In genomic region chr13:95685736-95686135, GRCm38 (mm10) we compare ENCODE assay signal across 12 mouse cellular contexts. TPM values are rescaled to one million over a fixed set of nuclear protein-coding genes. Genes with fewer than 3 reads are reported as not detected.
DNase-seq lines count a peak whose midpoint lies in the region; ATAC-seq lines count a peak whose summit lies in the region.
"Had no signal": no experiment of that assay in that cellular context is flagged by ENCODE, and none has a peak within 500 bp of the region (broad histone marks: within the 10 kb centered on the region; RNA-seq: fewer than 3 reads in every experiment).

No protein-coding gene starts in this region.

- 80% methylated on average over 5 of the region's 5 CpGs for WGBS in hindbrain, embryonic 10.5 days

- H3K27me3 ChIP-seq in splenic B cell, adult 2 months (ENCODE audit: control insufficient read depth, insufficient read depth, low read length, poor library complexity, severe bottlenecking), result no peaks in the 10 kb centered on the region
- no peaks in the 10 kb centered on the region for H3K27me3 ChIP-seq in hindbrain, embryonic 10.5 days (ENCODE audit: insufficient read depth, poor library complexity, severe bottlenecking)
- H3K27me3 ChIP-seq: heart, embryonic 15.5 days had no signal

- H3K4me1 ChIP-seq in hindbrain, embryonic 10.5 days (replicated peaks), result no peaks in the 10 kb centered on the region
- H3K4me1 ChIP-seq: heart, embryonic 15.5 days had no signal

- H3K4me3 ChIP-seq in hindbrain, embryonic 10.5 days, result no peak overlapping the region
- H3K4me3 ChIP-seq: heart, embryonic 15.5 days; limb, embryonic 10.5 days had no signal

- H3K36me3 ChIP-seq in splenic B cell, adult 2 months (ENCODE audit: control insufficient read depth, insufficient read depth, low read length, poor library complexity, severe bottlenecking), result no peaks in the 10 kb centered on the region
- peaks cover 49% of the 10 kb centered on the region for H3K36me3 ChIP-seq in hindbrain, embryonic 10.5 days
- H3K36me3 ChIP-seq: heart, embryonic 15.5 days had no signal

- no peak overlapping the region for H3K27ac ChIP-seq in hindbrain, embryonic 10.5 days
- H3K27ac ChIP-seq: heart, embryonic 15.5 days; limb, embryonic 10.5 days had no signal

- ATAC-seq in activated CD4-positive, CD25-positive, alpha-beta regulatory T cell, adult 4 months, result peak; percentile 87
- ATAC-seq in megakaryocyte, adult 5-6 weeks (ENCODE audit: poor library complexity, severe bottlenecking), result peak; percentile 85

- DNase-seq in CD4-positive helper T cell, adult 2 months (ENCODE audit: low read depth, low spot score), result peak; percentile 74
- DNase-seq in splenic B cell, adult 2 months (ENCODE audit: low read depth, low spot score), result peak; percentile 92
- DNase-seq in hindbrain, embryonic 10.5 days (ENCODE audit: low spot score), result no peak
- no peak for DNase-seq in layer of hippocampus, adult 11-12 months (ENCODE audit: low spot score)
- no peak for DNase-seq in kidney, postnatal 25 days
- no peak for DNase-seq in cerebellum, adult 9-11 months
- DNase-seq: gastrocnemius, postnatal 14 days; kidney, postnatal 14 days had no signal

- H3K9me3 ChIP-seq in hindbrain, embryonic 10.5 days, result no peaks in the 10 kb centered on the region
- H3K9me3 ChIP-seq: heart, embryonic 15.5 days; limb, embryonic 10.5 days had no signal

RNA-seq across cellular contexts. Expression of gene F2rl2, which starts 10.9 kb away (rescaled TPM):
- 1 to 10 TPM; 8.3 to 9.3 TPM for polyA plus RNA-seq in activated CD4-positive, CD25-positive, alpha-beta regulatory T cell, adult 4 months (2017; shearing (Covaris generic))
- 0.89 and 1.9 TPM in 2 replicates for total RNA-seq in megakaryocyte, adult 5-6 weeks (2015)
- total RNA-seq in megakaryocyte, adult 5-6 weeks (2017), result 0.51 and 0.57 TPM in 2 replicates
- polyA plus RNA-seq in hindbrain, embryonic 10.5 days (2016; fragmentation: Nextera tagmentation; extraction: Ambion mirVana), result 1.7 and 1.8 TPM in 2 replicates
- total RNA-seq: gastrocnemius, postnatal 14 days had no signal

Comparison
In these comparisons a context has a peak if more than half of its experiments do, and no peak if none do; other contexts are left out.
1. DNase-seq: peak in CD4-positive helper T cell, adult 2 months (single experiment) and splenic B cell, adult 2 months (single experiment); none in hindbrain, embryonic 10.5 days (single experiment), layer of hippocampus, adult 11-12 months (single experiment), kidney, postnatal 25 days (0 of 2) and cerebellum, adult 9-11 months (single experiment).